Mouse (Mus musculus) right cerebral cortex, postnatal 14 days (tissue): ENCODE data around the gene Fignl2.

ENCODE experiments used
- DNase-seq: peaks from one replicate; pipeline ENCODE4 v3.0.0; 2022

The Fignl2 gene

GRCm38 (mm10) chr15:101066920-101067696 lies 11.3 kb downstream of the Fignl2 start:
- DNase-seq, result no peak

- DNase-seq, result no peak
These were observed 12.0 kb downstream of the Fignl2 start for GRCm38 (mm10) chr15:101066364-101066847.

- DNase-seq, result no peak
These were observed 13.3 kb downstream of the Fignl2 start for GRCm38 (mm10) chr15:101065069-101065468.

- DNase-seq, result no peak
These were observed 18.0 kb downstream of the Fignl2 start for GRCm38 (mm10) chr15:101060280-101060852.

GRCm38 (mm10) chr15:101059570-101060279 lies 18.6 kb downstream of the Fignl2 start:
- DNase-seq, result no peak

GRCm38 (mm10) chr15:101056225-101056624 lies 22.1 kb downstream of the Fignl2 start:
- peak; percentile 70 for DNase-seq

- no peak for DNase-seq
These were observed 23.8 kb downstream of the Fignl2 start for GRCm38 (mm10) chr15:101054541-101054940.

- peak; percentile 26 for DNase-seq
These were observed 24.4 kb downstream of the Fignl2 start for GRCm38 (mm10) chr15:101053832-101054459.

GRCm38 (mm10) chr15:101052560-101053501 lies 25.5 kb downstream of the Fignl2 start:
- DNase-seq, result no peak

GRCm38 (mm10) chr15:101051869-101052268 lies 26.5 kb downstream of the Fignl2 start:
- DNase-seq, result no peak

- no peak for DNase-seq
These were observed 29.9 kb downstream of the Fignl2 start for GRCm38 (mm10) chr15:101048338-101048896.

GRCm38 (mm10) chr15:101047194-101047555 lies 31.2 kb downstream of the Fignl2 start, which contains the start of gene Gm47841:
Gm47841 (minus strand) TSS chr15:101047397.
- no peak for DNase-seq

GRCm38 (mm10) chr15:101046527-101047193 lies 31.7 kb downstream of the Fignl2 start:
- peak; percentile 59 for DNase-seq

- DNase-seq, result no peak
These were observed 32.3 kb downstream of the Fignl2 start for GRCm38 (mm10) chr15:101046039-101046526.

GRCm38 (mm10) chr15:101044531-101044930 lies 33.8 kb downstream of the Fignl2 start:
- no peak for DNase-seq

- DNase-seq, result peak; percentile 67
These were observed 35.8 kb downstream of the Fignl2 start for GRCm38 (mm10) chr15:101042613-101043012.

- DNase-seq, result no peak
These were observed 36.4 kb downstream of the Fignl2 start for GRCm38 (mm10) chr15:101041966-101042365.

GRCm38 (mm10) chr15:101039651-101040050 lies 38.7 kb downstream of the Fignl2 start:
- no peak for DNase-seq

- DNase-seq, result no peak
These were observed 49.4 kb downstream of the Fignl2 start for GRCm38 (mm10) chr15:101028960-101029359.

GRCm38 (mm10) chr15:101011352-101011751 lies 67.0 kb downstream of the Fignl2 start:
- no peak for DNase-seq
